Mouse (Mus musculus) erythroblast, embryonic 14.5 days (primary cell): Measurements from ENCODE around the gene Gspt1.

Experiments
- GATA1 ChIP-seq: IDR thresholded peaks from 2 replicates; pipeline ENCODE4 v1.6.1; 2012; ENCODE audit warnings: low read length, inconsistent platforms, mixed read lengths
- TAL1 ChIP-seq: IDR thresholded peaks from 3 replicates; pipeline ENCODE4 v1.6.1; 2012; ENCODE audit warnings: low read length, inconsistent platforms, mixed read lengths

GRCm38 (mm10) chr16:11247791-11248190 lies 6.3 kb downstream of the Gspt1 start:
- TF ChIP-seq TAL1, result no peak
- TF ChIP-seq GATA1, result no peak
